Mouse (Mus musculus) ES-CJ7 (cell line): ENCODE results near the gene Adgrl2.
A peak's percentile ranks its signal among the peaks of the same experiment; 100 is the strongest.

Source experiments
- DNase-seq: peaks from one replicate; pipeline ENCODE4 v3.0.0; 2011; ENCODE audit warnings: low read depth, low spot score

The Adgrl2 gene

DNA sequence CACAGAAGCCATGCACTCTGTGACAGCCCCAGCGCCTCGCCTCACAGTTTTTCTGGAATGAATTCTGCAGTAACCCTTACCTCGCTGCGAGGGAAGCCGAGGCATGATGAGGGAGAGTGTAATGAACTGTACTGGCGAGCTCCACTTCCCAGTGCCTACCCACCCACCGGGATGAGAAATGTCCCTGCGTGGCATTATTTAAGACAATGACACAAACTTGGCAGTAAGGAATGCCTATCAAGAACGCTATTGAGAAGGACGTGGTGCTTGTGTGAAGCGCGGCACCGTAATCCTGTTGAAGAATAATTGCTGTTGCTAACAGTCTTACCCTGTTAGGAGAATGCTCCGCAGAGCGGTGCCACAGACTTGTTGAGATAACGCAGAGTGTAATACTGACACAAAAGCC is 13.2 kb downstream of the Adgrl2 start:
- no peak for DNase-seq

DNA sequence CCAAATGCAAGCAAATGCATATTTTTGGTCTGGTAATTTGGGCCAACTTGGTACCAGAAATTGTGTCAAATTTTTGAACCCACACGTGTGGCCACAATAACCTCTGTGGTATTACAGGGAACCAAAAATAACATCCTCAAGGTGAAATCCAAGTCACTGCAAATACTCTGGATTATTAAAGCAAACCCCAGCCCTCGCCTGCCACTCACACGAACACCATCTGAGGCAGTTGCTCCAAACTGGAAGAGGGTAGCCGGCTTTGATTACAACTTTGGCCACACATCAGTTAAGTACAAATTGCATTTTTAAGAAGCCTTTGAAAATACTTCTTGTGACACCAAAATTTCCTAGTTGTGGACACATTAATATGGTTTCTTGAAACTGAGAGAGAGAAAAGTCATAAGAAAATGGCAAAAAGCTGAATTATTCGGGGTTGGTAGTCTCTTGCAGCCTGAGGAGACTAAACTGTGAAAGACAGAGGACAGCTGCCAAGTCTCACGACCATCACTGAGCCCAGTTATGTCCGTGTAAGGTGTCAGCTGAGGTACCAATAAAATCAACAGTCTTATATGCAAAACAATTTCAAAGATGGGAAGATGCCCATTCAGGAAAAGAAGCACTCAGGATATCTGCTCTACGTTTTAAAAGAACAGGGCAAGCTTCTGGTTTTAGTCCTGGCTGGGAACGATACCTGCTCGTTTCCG is 18.3 kb downstream of the Adgrl2 start:
- no peak for DNase-seq

DNA sequence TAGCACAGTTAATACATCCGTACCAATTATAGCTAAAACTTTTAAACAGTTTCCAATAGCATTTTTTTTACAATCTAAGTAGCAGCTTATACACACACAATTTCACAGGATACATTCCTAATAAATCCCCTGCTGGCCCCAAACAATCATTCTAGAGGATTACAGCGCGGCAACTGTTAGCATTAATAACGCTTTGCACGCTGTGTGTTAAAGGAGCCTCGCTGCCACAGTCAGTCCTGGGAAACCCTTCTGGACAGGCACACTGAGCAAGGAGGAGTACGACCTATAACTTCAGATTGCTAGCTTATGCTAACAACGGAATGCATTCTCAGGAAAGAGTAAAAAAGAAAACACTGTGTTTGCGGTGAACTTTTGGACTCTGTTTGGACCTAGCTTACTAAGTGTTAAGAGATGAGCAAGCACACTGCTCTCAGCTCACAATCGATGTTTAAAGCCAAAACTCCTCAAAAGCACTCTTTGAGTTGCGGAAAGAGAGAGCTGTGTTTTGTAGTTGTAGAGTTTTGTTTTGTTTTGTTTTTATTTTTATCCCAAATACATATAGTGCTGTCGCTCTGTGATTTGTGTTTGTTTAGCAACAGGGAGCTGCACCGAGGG is 25.3 kb downstream of the Adgrl2 start:
- DNase-seq = no peak

DNA sequence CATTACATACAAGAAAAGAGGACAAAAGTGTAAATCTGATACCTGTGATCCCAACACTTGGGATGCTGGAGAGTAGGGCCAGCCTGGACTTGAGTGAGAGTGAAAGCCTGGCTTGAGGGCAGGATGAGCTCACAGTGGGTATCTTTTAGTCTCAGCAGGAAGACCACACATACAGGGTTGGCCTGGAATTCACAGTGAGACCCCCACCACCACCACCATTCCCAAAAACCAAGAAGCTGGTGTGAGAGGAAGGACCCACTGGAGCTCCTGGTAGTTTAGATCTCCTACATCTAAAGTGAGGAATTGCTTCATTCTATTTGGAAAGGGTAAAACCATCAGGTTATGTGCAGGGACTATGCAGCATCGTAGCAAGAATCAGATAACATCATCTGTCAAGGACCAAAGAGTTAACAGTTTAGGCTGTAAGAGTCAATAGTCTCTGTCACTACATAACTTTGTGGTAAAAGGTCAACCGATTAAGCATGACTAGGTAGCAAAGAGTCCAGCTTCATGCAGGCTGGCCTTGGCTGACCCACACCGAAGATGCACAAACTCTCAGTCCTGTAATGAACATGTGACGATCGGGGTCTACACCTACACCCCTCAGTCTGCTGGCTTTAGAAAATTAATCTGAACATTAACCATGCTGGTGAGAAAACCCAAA is 26.8 kb downstream of the Adgrl2 start:
- no peak for DNase-seq

DNA sequence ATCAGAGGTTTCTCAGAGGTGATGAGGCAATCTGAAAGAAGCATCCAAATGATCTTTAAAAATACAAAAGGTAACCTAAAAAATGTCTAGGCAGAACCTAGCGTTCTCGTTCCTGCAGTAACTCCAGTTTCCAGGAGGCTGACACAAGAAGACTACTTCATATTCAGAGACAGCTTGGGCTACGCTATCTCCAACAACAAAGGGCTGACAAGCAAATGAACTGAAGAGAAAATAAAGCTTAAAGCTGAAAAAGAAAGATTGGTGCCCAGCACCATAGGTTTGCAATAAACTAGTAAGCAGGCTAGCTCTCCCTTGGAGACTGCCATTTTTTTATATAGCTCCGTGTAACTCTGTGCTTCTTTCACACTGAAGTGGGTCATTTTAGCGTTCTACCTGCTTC is 28.7 kb downstream of the Adgrl2 start:
- no peak for DNase-seq

DNA sequence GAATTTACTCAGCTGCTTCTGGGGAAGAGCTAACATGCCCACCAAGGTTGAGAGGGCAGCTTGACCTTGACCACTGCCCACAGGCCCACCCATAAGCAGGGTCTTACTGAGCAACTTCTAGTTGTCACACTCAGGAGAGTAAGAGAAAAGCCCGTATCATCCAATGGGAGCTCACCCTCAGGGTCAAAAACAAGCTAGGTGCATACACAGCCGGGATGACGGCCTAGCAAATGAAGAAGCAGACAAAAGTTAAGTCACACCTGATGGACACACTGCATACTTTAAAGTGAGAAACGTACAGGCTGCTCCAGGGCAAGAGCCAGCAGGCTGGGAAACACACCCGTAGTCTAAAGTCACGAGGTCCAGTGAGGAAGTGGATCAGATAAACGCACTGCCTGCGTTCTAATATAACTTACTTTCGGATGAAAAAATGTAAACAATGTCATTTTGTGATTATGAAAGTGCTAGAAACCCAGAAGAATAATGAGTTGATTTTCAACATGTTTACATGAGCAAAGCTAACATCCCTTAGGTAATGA is 29.5 kb downstream of the Adgrl2 start:
- DNase-seq = no peak

DNA sequence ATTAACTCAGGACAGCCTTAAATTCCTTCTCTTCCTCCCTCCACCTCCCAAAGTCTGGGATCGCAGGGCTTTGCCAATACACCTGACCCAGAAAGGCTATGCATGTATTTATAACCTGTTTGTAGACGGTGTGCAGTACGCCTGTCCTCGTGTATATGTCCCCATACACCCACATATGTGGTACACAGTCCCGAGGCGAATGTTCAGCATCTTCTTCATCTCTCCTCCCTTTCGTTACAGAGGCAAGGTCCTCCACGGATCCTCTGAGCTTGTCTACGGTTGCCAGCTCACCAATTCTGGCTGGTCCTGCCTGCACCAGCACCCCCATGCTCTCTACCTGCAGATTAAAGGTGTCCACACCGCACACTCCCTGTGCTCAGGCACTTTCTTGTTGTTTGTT is 30.1 kb downstream of the Adgrl2 start:
- DNase-seq = no peak

DNA sequence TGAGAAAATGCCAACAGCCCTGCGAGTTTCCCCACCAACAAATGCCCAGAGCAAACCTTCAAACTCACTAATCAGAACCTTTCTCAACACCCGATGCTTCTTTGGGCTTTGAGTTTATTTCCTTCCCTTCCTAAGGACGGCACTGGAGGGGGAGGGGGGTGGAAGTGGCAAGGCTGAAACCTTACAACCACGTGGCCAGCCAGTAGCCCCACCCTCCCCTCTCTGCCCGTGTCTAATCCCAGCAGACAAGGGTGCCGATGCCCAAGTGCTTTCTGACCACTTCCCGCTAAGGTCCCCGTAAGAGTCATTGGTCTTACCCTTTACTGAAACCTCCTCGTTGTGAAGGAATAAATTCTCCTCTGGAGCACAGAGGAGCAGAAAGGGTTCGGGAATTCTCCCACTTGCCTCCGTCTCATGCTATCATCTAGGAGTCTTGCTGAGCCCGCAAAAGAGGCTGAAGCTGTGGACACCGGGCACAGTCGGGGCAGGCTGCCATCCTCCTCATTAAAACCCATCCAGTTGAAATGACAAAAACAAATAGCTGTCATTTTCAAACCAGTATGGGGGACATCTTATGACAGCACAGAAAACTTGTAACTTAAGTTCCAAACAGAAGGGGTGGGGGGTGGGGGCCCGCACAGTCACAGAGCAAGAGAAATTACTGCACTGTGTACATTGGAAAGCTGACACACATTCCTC is 30.9 kb downstream of the Adgrl2 start:
- DNase-seq = no peak

DNA sequence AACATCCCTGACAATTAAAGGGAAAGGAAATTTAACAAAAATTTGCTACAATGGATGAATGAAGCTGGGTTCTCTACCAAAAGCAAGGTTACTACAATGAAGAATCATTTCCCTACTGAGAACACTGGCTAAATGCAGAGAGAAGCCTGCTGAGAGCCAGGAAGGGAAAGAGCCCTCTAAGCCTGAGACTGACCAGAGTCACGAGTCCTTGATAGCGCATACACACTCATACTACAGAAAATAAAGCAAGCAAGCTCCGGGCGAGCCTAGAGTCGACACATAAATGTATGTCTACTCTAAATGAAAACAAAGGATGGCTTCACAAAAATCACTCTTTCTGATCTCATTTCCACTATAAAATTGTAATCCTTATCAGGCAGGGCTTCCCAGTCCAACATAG is 31.6 kb downstream of the Adgrl2 start:
- no peak for DNase-seq

DNA sequence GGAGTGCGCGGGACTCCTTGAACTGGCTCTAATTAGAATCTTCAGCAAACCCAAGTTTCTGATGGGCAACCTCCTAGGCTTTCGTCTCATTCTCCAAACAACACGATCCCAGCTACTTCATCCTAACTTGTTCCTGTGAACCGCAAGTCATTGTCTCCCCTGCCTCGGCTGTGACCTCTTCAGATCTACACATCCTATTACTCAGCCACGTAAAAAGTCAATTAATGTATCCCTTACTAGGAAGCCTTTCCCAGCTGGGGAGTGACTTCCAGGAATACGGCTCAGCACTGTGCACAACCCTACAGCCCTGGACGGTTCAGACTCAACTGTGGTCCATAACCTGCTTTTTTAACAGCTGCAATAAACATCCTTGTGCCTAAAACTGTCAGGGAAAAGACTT is 32.2 kb downstream of the Adgrl2 start:
- no peak for DNase-seq

DNA sequence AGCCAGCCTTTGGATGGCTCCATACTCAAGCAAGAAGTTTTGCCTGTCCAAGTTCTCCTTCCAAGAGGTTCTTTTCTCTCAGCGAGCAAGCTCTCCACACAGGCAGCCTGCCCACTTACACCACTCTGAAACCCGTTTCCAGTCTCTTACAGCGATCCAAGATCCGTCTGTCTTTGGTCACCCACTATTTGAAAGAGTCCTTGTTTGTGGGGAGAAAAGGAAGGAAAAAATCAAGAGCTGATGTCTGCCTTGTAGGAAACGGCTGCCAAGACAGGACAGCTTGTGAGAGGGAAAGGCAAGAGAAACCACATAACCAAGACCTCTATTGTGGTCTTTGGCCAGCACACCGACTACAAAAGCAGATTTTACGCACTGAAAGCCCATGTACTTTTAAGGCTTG is 33.5 kb downstream of the Adgrl2 start:
- DNase-seq = no peak

DNA sequence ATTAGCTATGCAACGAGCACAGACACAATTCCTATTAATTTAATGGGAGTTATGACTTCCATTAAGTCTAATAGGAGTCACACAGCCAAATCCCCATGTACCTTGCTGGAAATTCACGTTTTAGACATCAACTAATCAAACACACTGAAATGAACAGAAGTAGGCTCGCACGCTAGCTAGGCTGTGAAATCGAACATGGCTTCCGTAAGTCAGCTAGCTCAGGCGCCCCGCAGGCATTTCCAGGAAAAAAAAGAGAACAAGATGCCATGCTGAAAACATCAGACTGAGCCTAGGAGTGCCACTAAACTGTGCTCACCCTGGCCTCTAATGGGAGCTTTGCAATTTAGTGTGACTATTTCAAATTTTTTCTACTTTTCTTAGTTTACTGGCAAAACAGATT is 40.6 kb downstream of the Adgrl2 start:
- no peak for DNase-seq

DNA sequence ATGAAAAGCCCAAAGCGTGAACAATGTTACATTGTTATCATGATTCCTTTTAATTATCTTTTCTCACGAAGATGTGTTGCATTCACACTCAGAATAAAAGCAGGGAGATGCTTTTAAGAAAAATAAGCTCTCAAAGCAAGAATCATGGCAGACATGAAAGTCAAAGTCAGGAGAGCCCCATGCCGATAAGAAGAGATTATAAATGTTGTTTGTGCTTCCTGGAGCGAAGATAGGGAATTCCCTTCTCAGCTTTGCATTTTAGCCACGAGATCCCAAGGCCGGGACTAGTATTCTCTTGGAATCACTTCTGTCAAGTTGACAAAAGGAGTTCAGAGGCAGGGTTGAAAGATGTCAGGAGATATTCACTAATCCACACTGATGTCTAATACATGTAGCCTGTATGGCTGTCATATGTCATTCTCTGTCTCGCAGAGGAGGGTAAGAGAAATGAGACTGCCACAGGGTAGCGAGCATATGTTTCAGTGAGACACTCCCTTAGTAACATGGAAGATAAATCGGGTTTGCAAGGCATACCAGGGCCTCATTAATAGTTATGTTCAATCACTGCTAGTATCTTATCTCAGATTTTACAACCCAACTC is 42.5 kb downstream of the Adgrl2 start:
- no peak for DNase-seq

DNA sequence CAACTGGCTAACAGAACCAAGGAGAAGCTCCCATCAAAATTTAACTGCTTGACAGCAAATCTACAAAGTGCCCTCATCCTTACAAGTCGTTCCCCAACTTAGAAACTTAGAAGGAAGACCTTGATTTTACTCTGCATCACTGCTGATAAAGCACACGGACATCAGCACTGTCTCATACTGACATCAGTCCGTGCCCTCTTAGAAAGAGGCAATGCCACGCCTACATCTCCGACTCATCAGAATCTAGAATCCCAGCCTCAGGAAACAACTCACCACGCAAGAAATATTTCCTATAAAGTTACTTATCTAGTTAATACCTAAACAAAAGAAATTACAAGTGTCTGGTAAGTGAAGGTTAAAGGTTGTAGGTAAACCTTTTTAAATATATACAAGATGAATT is 43.1 kb downstream of the Adgrl2 start:
- no peak for DNase-seq

DNA sequence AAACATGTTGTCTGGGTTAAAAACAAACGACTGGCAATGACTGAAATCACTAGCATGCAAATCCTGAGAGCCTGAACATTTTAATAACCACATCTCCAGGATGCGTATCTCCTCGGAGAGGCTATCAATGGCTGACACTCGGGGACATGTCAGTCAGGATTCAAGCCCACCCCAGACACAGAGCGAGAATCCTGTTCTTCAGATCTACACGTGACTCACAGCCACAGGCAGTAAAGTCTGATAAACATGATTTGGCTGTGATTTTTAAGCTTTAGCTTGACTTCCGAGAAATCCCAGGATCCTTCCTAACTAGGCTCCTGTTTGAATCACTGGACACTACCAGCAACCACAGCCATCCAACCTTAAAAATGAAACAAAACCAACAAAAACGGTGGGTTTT is 44.8 kb downstream of the Adgrl2 start:
- DNase-seq = no peak

DNA sequence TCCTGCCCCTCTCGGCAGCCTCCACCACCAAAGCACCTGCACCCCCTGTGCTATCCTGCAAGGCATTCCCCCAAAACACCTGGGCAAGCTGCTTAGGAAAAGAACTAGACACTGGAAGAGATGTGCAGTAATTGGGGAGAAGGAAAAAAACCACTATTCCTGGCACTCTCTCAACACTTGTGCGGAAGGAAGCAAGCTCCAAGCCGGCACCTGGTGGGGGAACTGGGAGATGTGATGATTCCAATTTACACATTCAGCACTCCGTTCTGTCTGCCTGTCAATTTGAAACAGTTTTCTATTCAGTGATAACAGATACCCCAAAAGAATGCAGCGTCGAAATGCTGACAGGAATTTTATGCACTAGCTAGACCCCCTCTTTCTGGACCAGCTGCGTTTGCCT is 50.9 kb downstream of the Adgrl2 start:
- no peak for DNase-seq

DNA sequence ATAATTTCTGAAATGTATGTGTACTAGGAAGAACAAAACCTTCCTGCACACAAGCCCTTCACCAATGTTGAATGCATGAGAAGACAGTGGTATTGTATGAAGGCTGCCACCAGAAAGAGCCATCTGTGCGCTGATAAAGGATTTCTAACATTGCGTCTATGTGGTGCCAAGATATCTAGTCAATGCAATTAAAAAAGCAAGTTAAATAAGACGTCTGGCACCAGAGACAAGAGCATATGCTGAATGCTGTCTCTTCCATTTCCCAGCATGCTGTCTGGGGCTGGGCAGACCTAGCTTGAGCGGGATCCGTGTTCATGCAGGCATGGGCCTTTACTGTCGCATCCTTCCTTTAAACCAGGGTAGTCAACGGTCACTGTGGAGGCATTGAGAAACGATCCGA is 55.3 kb downstream of the Adgrl2 start:
- no peak for DNase-seq

DNA sequence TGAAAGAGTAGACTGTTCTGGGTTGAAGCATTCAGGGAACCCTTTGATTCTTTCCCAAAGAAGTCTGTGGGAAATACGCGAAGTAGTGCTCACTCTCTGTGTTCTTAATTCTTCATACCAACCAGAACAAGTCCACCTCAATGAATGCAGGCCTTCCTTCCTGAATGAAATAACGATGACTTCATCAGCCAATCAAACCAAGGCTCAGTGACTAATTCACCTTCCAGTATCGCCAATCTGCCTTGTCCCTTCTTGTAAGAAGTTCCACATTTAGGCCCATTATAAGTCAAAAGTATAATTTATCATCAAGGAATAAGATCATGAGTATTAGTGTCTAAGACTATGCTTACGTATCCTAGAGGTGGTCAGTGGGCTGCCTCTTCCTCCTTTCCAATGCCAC is 56.1 kb downstream of the Adgrl2 start:
- no peak for DNase-seq

DNA sequence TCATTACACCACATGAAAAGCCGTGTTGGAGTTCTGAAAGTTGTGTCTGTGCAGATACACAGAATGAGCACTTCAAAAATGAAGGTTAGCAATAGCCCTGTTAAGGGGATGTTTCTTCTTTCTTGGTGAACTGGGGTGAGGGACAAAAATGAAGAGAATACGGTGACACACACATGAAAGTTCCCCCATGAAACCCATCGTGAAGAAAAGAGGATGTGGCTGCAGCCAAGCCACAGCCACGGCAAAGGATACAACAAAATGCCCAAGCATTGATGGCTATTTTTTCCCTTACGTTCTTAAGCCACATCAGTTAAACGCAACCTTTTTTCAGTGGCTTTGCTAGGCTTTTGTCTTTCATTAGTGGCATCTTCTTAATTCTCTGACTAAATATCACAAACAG is 57.2 kb downstream of the Adgrl2 start:
- DNase-seq = no peak

DNA sequence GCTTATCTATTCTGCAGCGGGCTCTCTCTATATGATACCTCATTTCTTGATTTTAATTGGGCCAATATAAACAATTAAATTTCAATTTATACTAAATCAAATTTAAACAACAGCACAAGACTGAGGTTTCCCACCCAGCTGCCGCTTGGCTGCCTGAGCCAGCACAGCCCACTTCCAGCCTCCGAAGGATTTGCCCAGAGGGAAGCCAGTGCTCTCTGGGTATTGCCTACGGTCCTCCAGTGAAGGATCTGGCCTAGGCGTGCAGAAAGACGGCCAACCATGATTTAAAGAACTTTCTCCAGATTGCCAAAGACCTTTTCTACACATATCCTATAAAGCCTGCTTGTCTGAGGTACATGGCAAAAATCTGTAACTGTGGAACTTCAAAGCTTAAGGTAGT is 59.4 kb downstream of the Adgrl2 start:
- DNase-seq = no peak

DNA sequence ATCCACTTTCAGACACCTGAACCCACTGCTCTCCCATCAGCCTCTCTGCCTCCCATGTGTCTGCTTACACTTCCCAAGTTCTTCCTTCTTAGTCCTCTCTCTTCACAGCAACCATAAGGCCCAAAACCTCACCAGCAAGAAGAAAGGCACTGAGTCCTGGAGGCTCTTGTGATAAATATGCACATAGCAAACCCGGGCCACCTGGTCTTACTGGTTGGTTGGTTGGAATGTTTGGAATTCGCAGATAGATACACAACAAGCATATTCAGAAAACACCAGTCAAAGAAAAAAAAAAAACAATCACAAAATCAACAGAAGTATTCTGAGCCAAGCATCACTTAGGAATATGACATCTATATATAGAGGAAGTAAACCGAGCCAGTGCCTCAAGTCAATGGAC is 64.0 kb downstream of the Adgrl2 start:
- DNase-seq = no peak

DNA sequence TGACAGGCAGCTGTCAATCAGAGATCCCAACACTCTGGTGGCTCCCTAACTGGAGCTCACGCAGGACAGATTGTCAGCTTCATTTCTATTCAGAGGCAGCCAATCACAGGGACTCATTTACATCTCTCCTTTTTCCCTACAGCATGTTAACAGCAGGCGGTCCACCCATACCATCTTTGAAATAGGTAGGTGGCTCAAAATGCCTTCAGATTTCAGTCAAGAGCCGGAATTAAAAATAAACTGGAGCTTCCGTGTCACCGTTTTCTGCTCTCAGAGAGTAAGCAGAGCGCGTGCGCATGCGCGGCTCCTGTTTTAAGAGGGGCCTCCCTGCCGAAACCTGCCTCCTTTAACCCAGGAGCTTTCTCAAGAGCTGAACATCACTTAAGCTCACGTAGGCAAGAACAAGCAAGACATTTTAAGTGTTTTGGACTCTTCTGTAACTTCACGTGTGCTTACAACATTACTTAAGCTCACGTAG is 67.7 kb downstream of the Adgrl2 start:
- peak; percentile 70 for DNase-seq
